Mouse (Mus musculus): ENCODE data around the gene Ccr1. TPM values are rescaled to one million over a fixed set of nuclear protein-coding genes. Genes with fewer than 3 reads are reported as not detected.
A peak's percentile ranks its signal among the peaks of the same experiment; 100 is the strongest.
"Not testable (repeated sequence)": the region's sequence is repeated elsewhere in the genome, so short reads cannot be mapped to it uniquely, and the experiment has no call there.

The Ccr1 gene
- polyA plus RNA-seq, 2 experiments, result 1.4 to 2.0 TPM

DNA sequence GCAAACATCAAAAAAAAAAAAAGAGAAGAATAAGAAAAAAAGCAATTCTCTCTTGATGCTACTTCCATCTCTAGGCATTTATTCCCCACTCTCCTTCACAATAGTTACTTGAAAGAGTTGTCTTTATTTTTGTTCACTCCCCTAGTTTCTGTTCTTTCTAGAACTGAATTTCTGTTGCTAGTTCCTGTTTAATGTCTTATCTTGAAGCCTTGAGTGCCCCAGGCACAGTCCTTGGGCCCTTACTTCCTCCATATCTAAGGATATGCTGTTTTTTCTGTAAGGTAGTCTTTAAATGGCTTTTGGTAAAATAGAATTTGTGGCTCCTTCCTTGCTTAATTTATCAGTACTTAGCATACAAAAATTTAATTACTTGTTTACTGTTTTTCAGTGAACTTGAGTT, 16.5 kb upstream of the Ccr1 start:
- DNase-seq (ENCODE audit: low read depth in 3 of 3, low spot score in 3 of 3) (no peak), ATAC-seq (ENCODE audit: insufficient read depth) (no peak)
- TF ChIP-seq CTCF (IDR thresholded peaks at IDR 0.05; ENCODE audit: low read depth) (no peak), EP300 (IDR thresholded peaks at IDR 0.05; ENCODE audit: low read depth) (0 out of 2 replicates have a peak, but pooled peaks have one; percentile 17)
- H3K9ac ChIP-seq (replicated peaks), result no peak overlapping the region
- H3K36me3 ChIP-seq (replicated peaks; ENCODE audit: control insufficient read depth, insufficient read depth, low read depth), result no peaks in the 10 kb centered on the region
- H3K4me3 ChIP-seq (ENCODE audit: insufficient read depth in 1 of 2, low read depth in 2 of 2, low read length in 2 of 2), result no peak overlapping the region
- H3K4me2 ChIP-seq (ENCODE audit: low read depth), result no peak overlapping the region
- H3K27ac ChIP-seq, result no peak overlapping the region
- H3K9me3 ChIP-seq (ENCODE audit: control insufficient read depth, low read length), result no peaks in the 10 kb centered on the region
- peaks cover 30 to 40% of the 10 kb centered on the region in 2 experiments for H3K4me1 ChIP-seq (replicated peaks; ENCODE audit: control insufficient read depth in 2 of 2, insufficient read depth in 2 of 2, low read length in 1 of 2)
- H3K27me3 ChIP-seq (ENCODE audit: control insufficient read depth, insufficient read depth, low read length), result no peaks in the 10 kb centered on the region

DNA sequence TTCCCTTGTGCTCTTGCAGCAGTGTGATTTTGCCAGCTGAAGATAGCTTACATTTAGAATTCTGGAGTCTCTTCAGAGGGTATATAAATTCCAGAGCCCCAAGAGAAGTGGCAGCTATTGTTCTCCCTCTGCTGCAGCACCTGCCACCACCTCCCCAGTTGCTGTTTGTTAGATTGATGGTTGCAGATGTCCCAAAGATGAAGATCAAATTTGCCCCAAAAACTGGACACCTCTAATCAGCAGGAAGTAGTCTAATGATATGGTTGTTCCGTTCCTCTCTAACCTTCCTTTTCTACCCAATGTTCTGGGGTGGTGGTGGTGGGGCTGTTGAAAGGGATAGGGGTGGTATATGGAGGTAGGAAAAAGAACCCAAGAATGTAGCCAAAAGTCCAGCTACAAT, 14.2 kb upstream of the Ccr1 start:
- 10% methylated on average over 1 of the region's 1 CpGs for WGBS (ENCODE audit: insufficient replicate concordance)
- no peak overlapping the region for H3K4me2 ChIP-seq (ENCODE audit: low read depth)
- H3K27me3 ChIP-seq (ENCODE audit: control insufficient read depth, insufficient read depth, low read length), result no peaks in the 10 kb centered on the region
- DNase-seq (ENCODE audit: low read depth in 3 of 3, low spot score in 3 of 3) (no peak), ATAC-seq (ENCODE audit: insufficient read depth) (no peak)
- H3K27ac ChIP-seq, result no peak overlapping the region
- TF ChIP-seq CTCF (IDR thresholded peaks at IDR 0.05; ENCODE audit: low read depth), result no peak
- TF ChIP-seq EP300 (IDR thresholded peaks at IDR 0.05; ENCODE audit: low read depth), result no peak
- H3K9ac ChIP-seq (replicated peaks), result no peak overlapping the region
- H3K36me3 ChIP-seq (replicated peaks; ENCODE audit: control insufficient read depth, insufficient read depth, low read depth), result no peaks in the 10 kb centered on the region
- H3K4me1 ChIP-seq (replicated peaks; ENCODE audit: control insufficient read depth in 2 of 2, insufficient read depth in 2 of 2, low read length in 1 of 2), result peaks cover 30 to 38% of the 10 kb centered on the region in 2 experiments
- no peak overlapping the region for H3K4me3 ChIP-seq (ENCODE audit: insufficient read depth in 1 of 2, low read depth in 2 of 2, low read length in 2 of 2)
- H3K9me3 ChIP-seq (ENCODE audit: control insufficient read depth, low read length), result no peaks in the 10 kb centered on the region

DNA sequence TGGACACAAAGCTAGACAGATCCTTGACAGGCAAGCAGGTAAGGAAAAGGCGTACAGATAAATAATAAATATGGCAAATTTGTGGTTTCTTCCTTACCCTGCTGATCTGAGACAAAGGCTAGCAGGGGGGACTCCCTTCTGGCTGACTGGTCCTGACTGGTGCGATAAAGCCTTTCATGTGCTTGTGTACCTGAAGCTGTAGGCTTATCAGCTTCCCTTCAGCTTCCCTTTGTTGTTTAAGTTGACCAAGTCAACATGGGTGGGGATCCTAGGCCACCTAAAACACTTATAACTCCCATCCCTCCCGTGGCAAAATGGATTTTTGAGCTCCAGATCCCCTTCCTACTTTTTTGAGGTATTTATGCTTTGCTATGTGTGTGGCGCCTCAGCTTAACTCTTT, 13.4 kb upstream of the Ccr1 start:
- Histone ChIP-seq H3K4me2 (ENCODE audit: low read depth) (peak overlapping the region; percentile 11; the same call in 1 of the 2 replicates), H3K9me3 (ENCODE audit: control insufficient read depth, low read length) (no peaks in the 10 kb centered on the region), H3K36me3 (replicated peaks; ENCODE audit: control insufficient read depth, insufficient read depth, low read depth) (no peaks in the 10 kb centered on the region), H3K27me3 (ENCODE audit: control insufficient read depth, insufficient read depth, low read length) (no peaks in the 10 kb centered on the region), H3K4me3 (ENCODE audit: insufficient read depth in 1 of 2, low read depth in 2 of 2, low read length in 2 of 2) (no peak overlapping the region), H3K27ac (peak overlapping the region; percentile 46), H3K9ac (replicated peaks) (no peak overlapping the region), H3K4me1 (replicated peaks; ENCODE audit: control insufficient read depth in 2 of 2, insufficient read depth in 2 of 2, low read length in 1 of 2) (peaks cover 30 to 38% of the 10 kb centered on the region in 2 experiments)
- 21% methylated on average over 4 of the region's 4 CpGs for WGBS (ENCODE audit: insufficient replicate concordance)
- TF ChIP-seq CTCF (IDR thresholded peaks at IDR 0.05; ENCODE audit: low read depth) (no peak), EP300 (IDR thresholded peaks at IDR 0.05; ENCODE audit: low read depth) (peak; percentile 81)
- DNase-seq (ENCODE audit: low read depth in 3 of 3, low spot score in 3 of 3) (no peak), ATAC-seq (ENCODE audit: insufficient read depth) (peak; percentile 78)

DNA sequence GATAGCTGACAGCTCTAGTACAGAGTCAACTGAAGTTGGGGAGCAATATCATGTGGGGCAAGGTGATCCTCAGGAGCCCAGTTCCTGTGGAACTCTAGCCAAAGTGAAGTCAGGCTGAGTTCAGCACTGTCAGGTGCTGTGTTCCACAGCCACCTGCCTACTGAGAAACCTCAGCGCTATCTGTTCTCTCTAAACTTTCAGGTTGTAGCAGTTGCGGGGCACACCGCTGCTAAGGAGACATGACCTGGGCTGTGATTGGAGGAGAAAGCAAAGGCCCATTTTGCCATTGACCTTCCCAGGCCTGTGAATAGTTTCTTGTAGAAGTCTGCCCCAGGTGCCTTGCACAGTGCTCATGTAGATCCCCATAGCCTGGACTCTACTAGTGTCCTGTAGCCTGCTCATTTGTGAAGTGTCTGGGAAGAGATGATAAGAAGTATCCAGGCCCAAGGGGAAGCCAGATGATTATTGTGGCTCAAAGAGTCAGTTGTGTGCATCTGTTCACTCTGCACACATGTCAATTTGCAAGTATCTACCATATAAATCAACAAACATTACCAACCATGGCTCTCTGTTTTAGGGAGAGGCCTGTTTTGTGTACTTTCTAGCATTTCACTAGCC, 12.5 kb upstream of the Ccr1 start:
- H3K4me2 ChIP-seq (ENCODE audit: low read depth); H3K27ac ChIP-seq; H3K36me3 ChIP-seq (replicated peaks; ENCODE audit: control insufficient read depth, insufficient read depth, low read depth); H3K27me3 ChIP-seq (ENCODE audit: control insufficient read depth, insufficient read depth, low read length); H3K4me3 ChIP-seq (ENCODE audit: insufficient read depth in 1 of 2, low read depth in 2 of 2, low read length in 2 of 2); H3K9me3 ChIP-seq (ENCODE audit: control insufficient read depth, low read length); H3K9ac ChIP-seq (replicated peaks); DNase-seq (ENCODE audit: low read depth in 3 of 3, low spot score in 3 of 3): not testable (repeated sequence)
- peaks cover 24 to 31% of the 10 kb centered on the region in 2 experiments for H3K4me1 ChIP-seq (replicated peaks; ENCODE audit: control insufficient read depth in 2 of 2, insufficient read depth in 2 of 2, low read length in 1 of 2)
- ATAC-seq (ENCODE audit: insufficient read depth), result peak; percentile 80
- WGBS (ENCODE audit: insufficient replicate concordance), result no CpG with 5 or more reads among the region's 3 CpGs

DNA sequence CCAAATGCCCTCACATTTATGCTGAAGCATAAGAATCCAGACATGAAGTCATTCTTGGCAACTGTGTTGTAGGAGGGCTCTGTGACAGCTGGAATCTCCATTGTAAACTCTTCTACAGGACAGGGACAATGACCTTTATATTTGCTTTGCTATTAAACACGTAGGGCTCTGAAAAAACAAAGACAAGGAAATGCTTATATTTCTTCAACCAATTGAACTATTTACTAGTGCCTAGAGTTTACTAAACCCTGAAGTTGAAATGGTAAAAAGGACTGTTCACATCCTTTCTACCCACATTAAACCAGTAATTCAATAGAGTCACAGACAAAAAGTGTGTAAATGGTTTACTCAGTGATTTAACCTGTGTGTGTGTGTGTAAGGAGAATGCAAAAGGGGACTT, 9.8 kb upstream of the Ccr1 start, which contains the start of gene Ccr1l1:
Ccr1l1 (minus strand) TSS at position 101 of the 400 bp plus-strand sequence.
- Histone ChIP-seq H3K9me3 (ENCODE audit: control insufficient read depth, low read length) (no peaks in the 10 kb centered on the region), H3K4me2 (ENCODE audit: low read depth) (no peak within 1 kb of the TSS), H3K27me3 (ENCODE audit: control insufficient read depth, insufficient read depth, low read length) (no peaks in the 10 kb centered on the region), H3K9ac (replicated peaks) (no peak within 1 kb of the TSS), H3K36me3 (replicated peaks; ENCODE audit: control insufficient read depth, insufficient read depth, low read depth) (no peaks in the 10 kb centered on the region), H3K4me3 (ENCODE audit: insufficient read depth in 1 of 2, low read depth in 2 of 2, low read length in 2 of 2) (no peak within 1 kb of the TSS), H3K27ac (no peak within 1 kb of the TSS), H3K4me1 (replicated peaks; ENCODE audit: control insufficient read depth in 2 of 2, insufficient read depth in 2 of 2, low read length in 1 of 2) (peaks cover 15 to 18% of the 10 kb centered on the region in 2 experiments)
- 65% methylated on average over 1 of the region's 1 CpGs for WGBS (ENCODE audit: insufficient replicate concordance)
- DNase-seq (ENCODE audit: low read depth in 3 of 3, low spot score in 3 of 3), result no peak
- ATAC-seq (ENCODE audit: insufficient read depth), result no peak
- TF ChIP-seq CTCF (IDR thresholded peaks at IDR 0.05; ENCODE audit: low read depth), result no peak
- no peak for TF ChIP-seq EP300 (IDR thresholded peaks at IDR 0.05; ENCODE audit: low read depth)

All from liver, embryonic 14.5 days (tissue).